Mouse (Mus musculus): ENCODE measurements around the gene Prdx2. TPM values are rescaled to one million over a fixed set of nuclear protein-coding genes. Genes with fewer than 3 reads are reported as not detected.

Gene Prdx2
- polyA plus RNA-seq, 2 experiments = 1,155 to 2,207 TPM

GRCm38 (mm10) chr8:84996978-84997377 is 27.6 kb downstream of the Prdx2 start:
- Histone ChIP-seq H3K27ac (no peak overlapping the region), H3K4me2 (ENCODE audit: low read depth) (no peak overlapping the region), H3K4me1 (replicated peaks; ENCODE audit: control insufficient read depth in 2 of 2, insufficient read depth in 2 of 2, low read length in 1 of 2) (peaks cover 0 to 4% of the 10 kb centered on the region in 2 experiments; a peak in 2 of 4 replicates), H3K9me3 (ENCODE audit: control insufficient read depth, low read length) (no peaks in the 10 kb centered on the region), H3K27me3 (ENCODE audit: control insufficient read depth, insufficient read depth, low read length) (no peaks in the 10 kb centered on the region), H3K36me3 (replicated peaks; ENCODE audit: control insufficient read depth, insufficient read depth, low read depth) (no peaks in the 10 kb centered on the region), H3K9ac (replicated peaks) (no peak overlapping the region), H3K4me3 (ENCODE audit: insufficient read depth in 1 of 2, low read depth in 2 of 2, low read length in 2 of 2) (no peak overlapping the region)
- no peak for ATAC-seq (ENCODE audit: insufficient read depth)
- no peak for DNase-seq (ENCODE audit: low read depth in 3 of 3, low spot score in 3 of 3)
- WGBS (ENCODE audit: insufficient replicate concordance) = 74% methylated on average over 5 of the region's 5 CpGs
- TF ChIP-seq EP300 (IDR thresholded peaks at IDR 0.05; ENCODE audit: low read depth) (no peak), CTCF (IDR thresholded peaks at IDR 0.05; ENCODE audit: low read depth) (no peak)

- Histone ChIP-seq H3K36me3 (replicated peaks; ENCODE audit: control insufficient read depth, insufficient read depth, low read depth) (no peaks in the 10 kb centered on the region), H3K27me3 (ENCODE audit: control insufficient read depth, insufficient read depth, low read length) (no peaks in the 10 kb centered on the region), H3K4me1 (replicated peaks; ENCODE audit: control insufficient read depth in 2 of 2, insufficient read depth in 2 of 2, low read length in 1 of 2) (peaks cover 0 to 4% of the 10 kb centered on the region in 2 experiments; a peak in 2 of 4 replicates), H3K9me3 (ENCODE audit: control insufficient read depth, low read length) (no peaks in the 10 kb centered on the region), H3K9ac (replicated peaks) (no peak overlapping the region), H3K4me2 (ENCODE audit: low read depth) (0 out of 2 replicates have a peak overlapping the region, but pooled peaks have one; percentile 7), H3K4me3 (ENCODE audit: insufficient read depth in 1 of 2, low read depth in 2 of 2, low read length in 2 of 2) (no peak overlapping the region), H3K27ac (no peak overlapping the region)
- peak; percentile 81 for ATAC-seq (ENCODE audit: insufficient read depth)
- TF ChIP-seq EP300 (IDR thresholded peaks at IDR 0.05; ENCODE audit: low read depth) = no peak
- TF ChIP-seq CTCF (IDR thresholded peaks at IDR 0.05; ENCODE audit: low read depth) = peak; percentile 99
- peak in 1 of 3 experiments; percentile 73 for DNase-seq (ENCODE audit: low read depth in 3 of 3, low spot score in 3 of 3)
- whole genome bisulfite sequencing (ENCODE audit: insufficient replicate concordance) = 4% methylated on average over 19 of the region's 19 CpGs
Observed at GRCm38 (mm10) chr8:84997649-84998295, 28.4 kb downstream of the Prdx2 start.

DNA sequence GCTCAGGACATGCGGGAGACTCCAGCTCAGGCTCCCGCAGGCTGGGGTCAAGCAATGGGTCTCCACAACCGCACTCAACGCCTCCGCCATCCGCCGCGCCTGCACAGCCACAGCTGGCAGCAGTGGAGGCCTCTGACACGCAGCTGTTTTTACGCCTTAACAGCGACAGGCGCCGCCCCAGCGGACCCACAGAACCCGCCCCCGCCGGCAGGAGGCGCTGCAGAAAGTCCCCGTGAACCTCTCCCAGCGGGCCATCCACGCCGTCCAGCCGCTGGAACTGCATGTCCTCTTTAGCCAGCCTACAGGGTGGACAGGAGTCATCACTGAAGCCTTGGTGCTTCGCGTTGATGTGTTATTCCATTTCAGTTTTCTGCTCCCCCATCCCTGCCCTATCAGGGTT is 38.3 kb downstream of the Prdx2 start:
- Histone ChIP-seq H3K27ac (no peak overlapping the region), H3K27me3 (ENCODE audit: control insufficient read depth, insufficient read depth, low read length) (peaks cover 29% of the 10 kb centered on the region), H3K36me3 (replicated peaks; ENCODE audit: control insufficient read depth, insufficient read depth, low read depth) (no peaks in the 10 kb centered on the region), H3K9ac (replicated peaks) (no peak overlapping the region), H3K4me3 (ENCODE audit: insufficient read depth in 1 of 2, low read depth in 2 of 2, low read length in 2 of 2) (no peak overlapping the region), H3K4me1 (replicated peaks; ENCODE audit: control insufficient read depth in 2 of 2, insufficient read depth in 2 of 2, low read length in 1 of 2) (no peaks in the 10 kb centered on the region), H3K4me2 (ENCODE audit: low read depth) (no peak overlapping the region), H3K9me3 (ENCODE audit: control insufficient read depth, low read length) (no peaks in the 10 kb centered on the region)
- TF ChIP-seq CTCF (IDR thresholded peaks at IDR 0.05; ENCODE audit: low read depth) = peak; percentile 86
- TF ChIP-seq EP300 (IDR thresholded peaks at IDR 0.05; ENCODE audit: low read depth) = no peak
- DNase-seq (ENCODE audit: low read depth in 3 of 3, low spot score in 3 of 3) (no peak), ATAC-seq (ENCODE audit: insufficient read depth) (no peak)
- WGBS (ENCODE audit: insufficient replicate concordance) = 24% methylated on average over 23 of the region's 25 CpGs

DNA sequence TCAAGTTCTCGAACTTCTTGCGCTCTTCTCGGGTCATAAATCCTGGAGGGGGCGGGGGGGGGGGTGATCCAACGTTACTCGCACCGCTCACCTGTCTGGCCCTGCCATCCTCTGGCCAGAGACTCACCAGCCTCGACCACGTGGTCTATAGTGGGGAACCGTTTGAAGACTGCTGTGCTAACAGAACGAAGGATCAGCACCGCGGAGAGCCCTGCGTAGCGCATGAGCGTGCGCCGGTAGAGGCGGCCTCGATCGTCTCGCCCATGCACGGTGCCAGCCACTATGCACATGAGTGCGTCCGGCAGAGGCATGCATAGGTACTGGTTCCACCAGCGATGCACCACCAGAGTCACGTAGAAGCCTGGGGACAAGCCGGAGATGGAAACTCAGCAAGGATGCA is 41.9 kb downstream of the Prdx2 start:
- Histone ChIP-seq H3K9ac (replicated peaks) (no peak overlapping the region), H3K9me3 (ENCODE audit: control insufficient read depth, low read length) (no peaks in the 10 kb centered on the region), H3K27me3 (ENCODE audit: control insufficient read depth, insufficient read depth, low read length) (peaks cover 44% of the 10 kb centered on the region), H3K36me3 (replicated peaks; ENCODE audit: control insufficient read depth, insufficient read depth, low read depth) (no peaks in the 10 kb centered on the region), H3K4me3 (ENCODE audit: insufficient read depth in 1 of 2, low read depth in 2 of 2, low read length in 2 of 2) (no peak overlapping the region), H3K4me1 (replicated peaks; ENCODE audit: control insufficient read depth in 2 of 2, insufficient read depth in 2 of 2, low read length in 1 of 2) (no peaks in the 10 kb centered on the region), H3K27ac (no peak overlapping the region), H3K4me2 (ENCODE audit: low read depth) (no peak overlapping the region)
- no peak for DNase-seq (ENCODE audit: low read depth in 3 of 3, low spot score in 3 of 3)
- TF ChIP-seq EP300 (IDR thresholded peaks at IDR 0.05; ENCODE audit: low read depth) (no peak), CTCF (IDR thresholded peaks at IDR 0.05; ENCODE audit: low read depth) (no peak)
- 14% methylated on average over 28 of the region's 28 CpGs for WGBS (ENCODE audit: insufficient replicate concordance)
- no peak for ATAC-seq (ENCODE audit: insufficient read depth)

DNA sequence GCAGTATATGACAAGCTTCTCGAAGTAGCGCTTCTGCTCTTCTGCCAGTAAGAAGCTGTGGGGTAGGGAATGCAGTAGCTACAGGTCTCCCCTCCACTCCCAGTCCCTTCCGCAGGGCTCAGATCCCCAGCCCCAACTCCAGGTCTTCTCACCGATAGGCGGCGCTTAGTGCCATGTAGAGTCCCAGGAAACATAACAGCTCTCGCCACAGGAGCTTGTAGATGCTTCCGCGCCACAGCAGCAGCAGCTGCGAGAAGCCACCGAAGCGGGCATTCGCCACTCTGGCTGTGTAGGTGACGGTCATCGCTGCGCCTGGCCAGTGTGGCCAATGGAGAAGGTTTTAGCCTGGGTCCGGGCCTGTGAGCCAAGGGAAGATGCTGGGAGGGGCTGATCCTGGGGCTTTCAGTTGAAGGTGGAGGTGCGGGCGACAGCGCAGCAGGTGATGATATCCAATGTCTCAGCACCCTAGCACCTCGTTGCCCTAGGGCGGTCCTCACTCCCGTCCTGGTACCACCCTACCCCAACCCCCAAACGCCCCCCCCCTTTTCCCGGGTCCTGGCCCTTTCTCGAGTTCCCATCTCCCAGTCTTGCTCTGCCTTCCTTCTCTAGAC is 43.9 kb downstream of the Prdx2 start:
- no peak overlapping the region for H3K9ac ChIP-seq (replicated peaks)
- H3K9me3 ChIP-seq (ENCODE audit: control insufficient read depth, low read length) = no peaks in the 10 kb centered on the region
- no peak for TF ChIP-seq EP300 (IDR thresholded peaks at IDR 0.05; ENCODE audit: low read depth)
- peak; percentile 85 for TF ChIP-seq CTCF (IDR thresholded peaks at IDR 0.05; ENCODE audit: low read depth)
- peaks cover 5% of the 10 kb centered on the region for H3K36me3 ChIP-seq (replicated peaks; ENCODE audit: control insufficient read depth, insufficient read depth, low read depth)
- DNase-seq (ENCODE audit: low read depth in 3 of 3, low spot score in 3 of 3) = peak in 1 of 3 experiments; percentile 53
- WGBS (ENCODE audit: insufficient replicate concordance) = 5% methylated on average over 25 of the region's 26 CpGs
- 0 out of 2 replicates have a peak, but pooled peaks have one; percentile 18 for ATAC-seq (ENCODE audit: insufficient read depth)
- peaks cover 42% of the 10 kb centered on the region for H3K27me3 ChIP-seq (ENCODE audit: control insufficient read depth, insufficient read depth, low read length)
- H3K4me3 ChIP-seq (ENCODE audit: insufficient read depth in 1 of 2, low read depth in 2 of 2, low read length in 2 of 2) = no peak overlapping the region
- no peaks in the 10 kb centered on the region for H3K4me1 ChIP-seq (replicated peaks; ENCODE audit: control insufficient read depth in 2 of 2, insufficient read depth in 2 of 2, low read length in 1 of 2)
- H3K27ac ChIP-seq = no peak overlapping the region
- peak overlapping the region; percentile 57 for H3K4me2 ChIP-seq (ENCODE audit: low read depth)
